Mouse (Mus musculus) frontal cortex, postnatal 14 days (tissue): ENCODE measurements around the gene Zfhx3.

ENCODE experiments used
- DNase-seq, 2 experiments: peaks; one replicate each; pipeline ENCODE4 v3.0.0; 2022; ENCODE audit warnings: low spot score in 2 of 2

The Zfhx3 gene

DNA sequence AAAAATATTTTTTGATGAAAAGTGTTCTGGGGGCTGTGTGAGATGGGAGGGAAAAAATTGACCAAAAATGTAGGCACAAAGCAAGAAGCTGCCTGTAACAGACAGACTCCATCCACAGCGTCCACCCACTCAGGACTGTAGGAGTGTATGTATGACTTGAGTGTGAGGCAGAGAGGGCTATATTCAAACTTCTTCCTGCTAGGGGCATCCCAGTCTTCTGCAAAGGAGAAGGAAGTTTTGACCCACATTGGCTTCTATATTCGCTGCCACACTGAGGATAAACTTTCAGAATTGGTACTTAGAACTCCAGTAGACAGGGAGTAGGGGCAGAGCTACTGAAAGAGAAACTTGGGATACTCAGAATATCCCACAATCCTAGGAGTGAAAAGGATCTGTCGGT lies 756.6 kb downstream of the Zfhx3 start:
- no peak for DNase-seq

DNA sequence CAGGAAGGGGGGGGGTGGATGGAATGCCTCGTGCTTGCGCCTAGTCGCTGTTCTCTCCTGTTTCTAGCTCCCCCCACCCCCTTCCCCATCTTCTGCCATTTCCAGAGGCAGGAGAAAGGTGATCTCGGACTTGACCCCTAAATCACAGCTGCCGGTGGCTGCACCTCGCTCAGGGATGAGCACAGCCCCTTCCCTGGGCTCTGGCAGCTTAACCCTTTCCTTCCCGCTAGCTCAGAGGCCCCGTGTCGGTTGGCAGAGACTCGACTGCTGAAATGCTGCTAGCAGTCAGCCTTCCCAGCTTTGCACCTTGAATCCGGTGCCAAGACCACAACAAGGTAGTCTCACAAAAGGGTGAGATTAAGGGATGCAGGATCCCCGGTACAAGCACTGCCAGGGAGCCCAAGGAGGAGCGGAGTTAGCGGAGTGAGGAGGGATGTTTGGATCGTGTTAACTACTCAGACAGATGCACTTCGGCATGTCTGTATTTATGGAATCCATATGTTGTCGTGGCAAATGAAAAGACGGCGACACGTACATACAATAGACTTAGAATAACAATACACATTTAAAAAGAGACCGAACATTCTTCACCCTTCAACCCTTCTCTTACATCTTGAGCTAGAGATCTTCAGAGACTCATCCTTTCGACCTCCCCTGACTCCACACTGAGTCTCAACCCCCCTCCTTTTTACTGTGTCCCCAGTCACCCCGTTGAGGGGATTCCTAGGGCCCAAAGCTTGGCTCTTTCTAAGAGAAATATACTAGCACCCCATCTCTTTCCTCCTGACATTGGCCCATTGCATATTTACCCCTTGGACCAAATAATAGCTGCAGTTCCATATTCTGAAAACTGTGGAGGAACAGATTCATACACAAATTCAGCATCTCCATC lies 757.3 kb downstream of the Zfhx3 start:
- DNase-seq = no peak

- no peak for DNase-seq
Observed at GRCm38 (mm10) chr8:108701381-108702175, 759.1 kb downstream of the Zfhx3 start.

DNA sequence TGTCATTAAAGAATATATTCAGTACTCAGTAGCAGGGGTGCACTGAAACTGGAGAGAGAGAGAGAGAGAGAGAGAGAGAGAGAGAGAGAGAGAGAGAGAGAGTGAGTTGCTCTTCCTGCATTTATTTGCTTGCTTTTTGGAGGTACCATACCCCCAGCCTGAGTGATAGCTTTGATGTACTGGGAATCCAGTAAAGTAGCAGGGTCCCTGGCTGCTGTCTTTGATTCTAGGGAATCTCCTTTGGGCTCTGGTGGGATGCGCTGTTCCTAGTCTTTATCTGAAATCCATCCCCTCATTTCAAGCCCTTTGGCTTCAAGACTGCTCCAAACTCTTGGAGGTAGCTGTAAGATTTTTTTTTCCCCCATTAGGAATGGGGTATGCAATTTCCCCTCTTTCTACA lies 759.8 kb downstream of the Zfhx3 start:
- DNase-seq = no peak

GRCm38 (mm10) chr8:108705751-108706150 lies 763.3 kb downstream of the Zfhx3 start:
- no peak for DNase-seq

DNA sequence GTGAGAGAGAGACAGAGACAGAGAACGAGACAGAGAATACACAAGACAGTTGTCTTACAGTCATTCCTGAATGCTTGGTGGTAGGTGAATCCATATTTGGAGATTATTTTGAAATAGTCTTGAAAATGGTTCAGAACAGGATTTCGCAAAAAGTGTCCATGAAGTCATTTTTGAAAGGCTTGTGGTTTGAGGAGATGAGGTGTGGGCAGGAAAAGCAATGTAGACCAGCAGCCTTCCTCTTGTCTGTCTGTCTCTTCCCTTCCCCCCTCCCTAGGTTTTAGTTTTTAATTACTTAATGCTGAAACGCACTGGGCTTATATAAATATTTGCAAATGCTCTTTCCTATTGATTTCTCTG lies 764.0 kb downstream of the Zfhx3 start:
- no peak for DNase-seq

DNA sequence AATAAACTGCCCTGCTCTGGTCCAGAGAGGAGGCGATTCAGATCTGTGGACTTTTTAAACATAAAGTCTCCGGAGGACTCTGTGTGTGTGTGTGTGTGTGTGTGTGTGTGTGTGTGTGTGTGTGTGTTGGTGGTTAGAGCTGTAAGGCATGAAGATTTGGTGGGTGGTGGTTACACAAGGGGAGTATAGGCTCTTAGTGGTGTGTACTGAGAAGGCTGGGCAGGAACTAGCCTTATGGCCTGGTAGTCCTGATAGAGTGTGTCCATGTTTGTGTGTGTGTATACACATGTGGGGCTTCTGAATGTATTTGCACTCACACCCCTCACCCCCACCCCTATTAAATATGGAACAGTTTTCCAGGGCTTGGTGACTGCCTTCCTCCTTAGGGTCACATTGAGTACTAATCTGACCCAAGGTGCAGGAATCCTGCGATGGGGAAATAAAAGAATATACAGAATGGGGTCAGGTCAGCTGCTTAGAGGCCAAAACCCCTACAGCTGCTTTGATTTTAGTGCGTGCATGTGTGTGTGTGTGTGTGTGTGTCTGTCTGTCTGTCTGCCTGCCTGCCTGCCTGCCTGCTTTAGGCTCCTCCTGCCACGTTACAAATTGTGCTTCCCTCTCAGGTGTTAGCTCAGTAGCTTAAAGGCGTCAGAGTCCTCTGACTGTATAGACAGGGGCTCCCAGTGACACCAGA lies 764.6 kb downstream of the Zfhx3 start:
- DNase-seq = no peak

DNA sequence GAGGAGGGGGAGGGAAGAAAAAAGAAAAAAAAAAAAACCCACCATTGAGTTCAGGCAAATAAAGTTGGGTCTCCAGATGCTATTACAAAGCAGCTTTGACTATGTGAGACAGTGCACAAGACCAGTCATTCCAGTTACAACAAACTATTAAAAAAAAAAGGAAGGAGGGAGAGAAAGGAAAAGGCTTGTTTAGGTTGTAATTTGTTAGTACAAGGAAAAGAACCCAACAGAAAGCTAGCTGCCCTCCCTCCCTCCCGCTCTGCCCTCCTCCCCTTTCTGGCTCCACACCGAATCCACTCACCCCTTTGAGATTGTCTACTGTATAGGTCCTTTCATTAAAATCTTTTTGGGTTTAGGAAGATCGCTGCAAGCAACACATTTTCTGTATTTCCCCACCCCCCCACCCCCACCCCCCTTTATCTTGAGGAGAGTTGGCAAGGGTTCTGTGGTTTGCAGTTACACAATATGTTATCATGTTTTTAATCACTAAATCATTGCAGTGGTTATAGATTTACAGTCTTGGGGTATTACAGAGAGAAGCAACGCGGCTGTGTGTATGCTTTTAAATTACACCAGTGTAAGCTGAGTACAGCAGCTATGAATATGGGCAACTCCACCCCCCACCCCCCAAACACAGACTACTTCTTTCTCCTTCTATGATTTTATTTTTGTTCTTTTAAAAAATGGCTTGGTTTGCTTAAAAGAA lies 765.3 kb downstream of the Zfhx3 start:
- no peak for DNase-seq

GRCm38 (mm10) chr8:108708833-108709387 lies 766.5 kb downstream of the Zfhx3 start:
- DNase-seq = no peak

DNA sequence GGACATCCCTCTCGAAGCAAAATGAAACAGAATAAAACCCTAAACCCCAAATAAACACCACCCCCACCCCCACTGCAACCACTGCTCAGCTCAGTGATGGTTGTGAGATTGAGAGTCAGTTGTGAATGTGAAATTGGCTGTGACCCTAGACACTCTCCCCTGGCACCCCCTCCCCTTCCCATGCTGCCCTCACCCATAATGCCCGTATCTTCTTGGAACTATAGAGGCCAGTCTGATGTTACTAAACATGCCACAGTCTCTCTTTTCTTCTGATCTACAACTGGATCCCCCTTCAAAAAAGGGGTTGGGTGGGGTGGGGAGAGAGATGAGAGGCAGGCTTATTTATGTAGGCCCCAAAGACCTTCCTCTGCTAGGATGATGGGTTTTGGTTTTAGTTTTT lies 767.0 kb downstream of the Zfhx3 start:
- no peak for DNase-seq

DNA sequence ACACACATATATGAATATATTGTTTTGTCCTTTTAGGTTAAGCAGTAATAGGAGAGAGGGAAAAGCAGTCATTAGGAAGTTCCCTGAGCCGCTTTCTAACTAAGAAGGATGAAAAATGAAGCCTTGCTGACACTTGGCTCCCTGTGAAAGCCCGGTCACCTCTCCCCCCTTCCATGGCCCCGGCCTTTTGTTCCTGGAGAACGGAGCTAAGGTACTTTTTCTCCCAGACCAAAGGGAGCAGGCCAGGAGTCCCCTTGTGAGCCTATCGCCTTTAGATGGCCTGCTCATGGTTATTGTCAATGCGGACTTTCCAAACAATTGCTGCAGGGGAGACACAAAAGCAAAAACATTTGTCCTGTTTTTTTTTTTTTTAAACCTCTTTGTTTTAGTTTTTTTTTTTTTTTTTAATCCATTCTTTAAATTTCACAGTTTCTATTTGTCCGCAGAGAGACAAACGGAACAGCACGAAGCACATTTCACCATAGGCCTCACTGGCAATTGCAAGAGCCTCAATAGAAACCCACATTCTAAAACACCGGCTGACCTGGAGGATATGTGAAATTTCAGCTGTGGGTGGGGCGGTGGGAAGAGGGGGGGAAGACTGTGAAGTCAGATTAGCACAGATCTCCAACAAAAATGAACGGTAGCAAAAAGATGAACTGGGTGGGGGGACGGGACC lies 767.6 kb downstream of the Zfhx3 start:
- DNase-seq = no peak

GRCm38 (mm10) chr8:108710607-108711489 lies 768.4 kb downstream of the Zfhx3 start:
- no peak for DNase-seq

DNA sequence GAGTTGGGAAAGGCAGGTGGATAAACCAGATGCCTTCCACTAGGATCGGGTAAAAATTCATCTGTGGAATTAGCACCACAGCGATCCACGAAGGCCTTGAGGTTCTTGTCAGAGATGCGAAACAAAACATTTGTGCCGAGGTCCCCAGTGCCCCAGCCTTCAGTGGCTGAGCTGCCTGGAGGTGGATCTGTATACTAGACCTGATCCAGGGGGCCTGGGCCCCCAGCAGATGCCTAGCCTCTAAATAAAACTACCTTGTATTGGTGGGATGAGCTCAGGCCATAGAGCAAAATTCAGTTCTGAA lies 769.0 kb downstream of the Zfhx3 start:
- no peak for DNase-seq

GRCm38 (mm10) chr8:108712001-108712411 lies 769.6 kb downstream of the Zfhx3 start:
- DNase-seq = no peak

DNA sequence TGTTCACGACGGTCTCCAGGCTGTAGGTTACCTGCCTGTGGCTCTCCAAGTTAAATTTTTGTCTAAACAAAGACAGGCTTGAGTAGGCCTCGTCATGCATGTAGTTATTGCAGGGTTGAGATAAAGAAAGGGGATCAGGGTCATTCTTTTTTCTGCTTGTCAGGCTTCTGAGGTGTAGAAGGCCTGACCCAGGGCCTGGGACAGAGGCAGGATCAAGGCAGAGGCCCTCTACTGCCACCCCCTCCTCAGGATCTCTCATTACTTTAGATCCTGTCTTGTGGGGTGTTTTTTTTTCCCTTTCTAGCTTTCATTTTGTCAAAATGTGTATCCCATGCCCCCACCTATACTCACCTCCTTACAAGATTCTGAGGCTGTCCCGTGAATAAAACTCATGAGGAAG lies 770.2 kb downstream of the Zfhx3 start:
- no peak for DNase-seq

DNA sequence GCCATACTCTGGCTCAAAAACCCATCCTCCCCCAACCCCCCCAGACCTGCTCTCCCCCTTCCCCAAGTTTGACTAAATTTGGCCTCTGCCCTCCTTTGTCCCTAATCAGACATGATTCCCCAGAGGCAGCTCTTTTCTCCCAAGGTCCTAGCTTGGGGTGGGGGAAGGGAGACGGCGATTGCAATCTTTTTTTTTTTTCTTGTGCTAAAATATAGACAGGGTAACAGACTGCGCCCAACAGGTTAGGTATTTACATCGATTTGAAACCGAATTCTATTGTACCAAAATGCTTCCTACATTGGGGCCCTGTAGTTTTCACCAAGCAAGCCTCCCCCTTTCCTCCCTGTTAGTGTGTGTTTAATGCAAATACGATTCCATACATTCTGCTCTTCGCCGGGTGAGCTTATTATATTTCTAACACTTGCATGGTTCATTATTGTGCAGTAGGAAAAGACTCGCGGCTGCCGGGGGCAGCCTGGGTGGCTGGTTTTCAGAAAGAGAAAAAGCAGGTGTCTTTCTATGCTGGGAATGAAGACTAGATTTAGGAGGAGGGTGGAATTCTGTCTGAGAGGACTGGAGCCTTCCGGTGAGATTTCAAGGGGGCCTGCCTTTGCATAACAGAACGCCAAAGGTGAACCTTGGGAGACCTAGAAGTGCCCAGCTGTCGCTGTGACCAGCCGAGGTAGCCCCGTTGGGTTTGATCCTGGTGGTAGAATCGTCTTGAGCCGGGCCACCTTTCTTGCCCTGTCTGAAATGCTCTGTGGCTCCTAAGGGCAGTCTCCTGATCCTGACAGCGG lies 771.1 kb downstream of the Zfhx3 start:
- DNase-seq = no peak

- DNase-seq = no peak
Observed at GRCm38 (mm10) chr8:108714143-108714635, 771.7 kb downstream of the Zfhx3 start.

GRCm38 (mm10) chr8:108714636-108715415 lies 772.4 kb downstream of the Zfhx3 start:
- DNase-seq = peak; percentile 20 to 25
